Mouse (Mus musculus) G1E (cell line): ENCODE data around the gene Wls. TPM values are rescaled to one million over a fixed set of nuclear protein-coding genes. Genes with fewer than 3 reads are reported as not detected.

Experiments used
- ATAC-seq: 2 replicates; pipeline ENCODE4 v1.8.0; 2016; ENCODE audit warnings: mild to moderate bottlenecking; ENCODE audit not compliant: insufficient number of reproducible peaks, poor library complexity, low FRiP score, severe bottlenecking; ENCODE audit errors: extremely low read depth
- DNase-seq: peaks from one replicate; pipeline ENCODE4 v3.0.0; 2012; ENCODE audit warnings: low spot score
- H3K27me3 ChIP-seq: 2 replicates; pipeline ENCODE4 v1.6.1; 2012; ENCODE audit warnings: mild to moderate bottlenecking, low read length, inconsistent platforms; ENCODE audit not compliant: insufficient read depth
- H3K36me3 ChIP-seq: replicated peaks from 2 replicates; pipeline ENCODE3; 2012; ENCODE audit warnings: mild to moderate bottlenecking, inconsistent platforms
- H3K4me1 ChIP-seq: 2 replicates; pipeline ENCODE4 v1.6.1; 2012; ENCODE audit warnings: low read depth, low read length, inconsistent platforms, mixed read lengths; ENCODE audit not compliant: insufficient read depth
- H3K4me3 ChIP-seq: 2 replicates; pipeline ENCODE4 v1.5.1; 2012; ENCODE audit warnings: low read depth, mild to moderate bottlenecking, inconsistent platforms, low read length, moderate library complexity, mixed read lengths
- H3K9me3 ChIP-seq: replicated peaks from 2 replicates; pipeline ENCODE4 v1.6.1; 2012; ENCODE audit warnings: inconsistent platforms
- CTCF ChIP-seq: IDR thresholded peaks from 2 replicates; pipeline ENCODE4 v1.5.1; 2012; ENCODE audit warnings: low read depth, low read length, inconsistent platforms, mixed read lengths
- GATA1 ChIP-seq: IDR thresholded peaks from 2 replicates; pipeline ENCODE4 v1.6.1; 2012; ENCODE audit warnings: borderline replicate concordance, low read length, inconsistent platforms, mixed read lengths
- GATA2 ChIP-seq: IDR thresholded peaks from 2 replicates; pipeline ENCODE4 v1.6.1; 2012; ENCODE audit warnings: low read depth, low read length, inconsistent platforms, borderline replicate concordance
- POLR2AphosphoS5 ChIP-seq: IDR thresholded peaks from 2 replicates; pipeline ENCODE4 v1.6.1; 2012; ENCODE audit warnings: low read depth, low read length, inconsistent platforms; ENCODE audit not compliant: insufficient replicate concordance
- TAL1 ChIP-seq: conservative IDR thresholded peaks from 2 replicates; pipeline ENCODE4 v1.6.1; 2012; ENCODE audit warnings: low read depth, low read length, inconsistent platforms, mixed read lengths
- polyA plus RNA-seq: library from polyadenylated mRNA; stranded (reverse); fragments of >175 nt; gene quantifications from 2 replicates; pipeline ENCODE4 v1.2.3, GENCODE M21; 2012
- total RNA-seq, 2 experiments: library from RNA; stranded (forward) in 1 of 2; stranded (reverse) in 1 of 2; fragments of 200-1000 nt in 1 of 2; fragments of >200 nt in 1 of 2; fragmentation: Nextera tagmentation in 1 of 2; gene quantifications; 2 replicates each; pipeline ENCODE4 v1.2.3; 2014 to 2017

Gene Wls
- total and polyA plus RNA-seq, 3 experiments = 11.2 to 81.6 (median 67.9) TPM

DNA sequence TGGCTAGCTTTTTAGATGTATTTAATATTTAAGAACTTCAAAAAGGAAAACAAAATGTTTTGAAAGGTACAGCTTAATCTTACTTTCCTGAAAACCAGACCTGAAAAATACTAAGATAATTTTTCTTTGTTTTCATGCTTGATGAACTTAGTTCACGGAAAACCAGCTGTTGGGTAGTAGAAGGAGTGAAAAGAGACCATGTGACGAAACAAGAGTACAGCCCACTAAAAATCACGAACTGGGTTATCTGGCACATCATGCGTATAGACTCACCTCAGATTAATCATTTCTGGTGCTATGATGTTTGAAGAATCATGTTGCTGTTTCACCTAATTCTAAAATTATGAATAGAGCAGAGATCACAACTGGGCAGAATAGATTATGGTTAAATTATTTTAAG is 3.7 kb downstream of the Wls start:
- TF ChIP-seq GATA2 = no peak
- no peak for TF ChIP-seq TAL1
- TF ChIP-seq POLR2AphosphoS5 = no peak
- no peak for TF ChIP-seq GATA1
- no peak for TF ChIP-seq CTCF
- no peaks in the 10 kb centered on the region for H3K4me1 ChIP-seq
- no peaks in the 10 kb centered on the region for H3K36me3 ChIP-seq
- no peaks in the 10 kb centered on the region for H3K9me3 ChIP-seq
- H3K27me3 ChIP-seq = peaks cover 14% of the 10 kb centered on the region; the same call in 1 of the 2 replicates
- no peak overlapping the region for H3K4me3 ChIP-seq
- no peak for DNase-seq
- ATAC-seq = no peak

GRCm38 (mm10) chr3:159847410-159848016 is 8.0 kb downstream of the Wls start:
- ATAC-seq (no peak), DNase-seq (no peak)
- Histone ChIP-seq H3K9me3 (no peaks in the 10 kb centered on the region), H3K4me3 (no peak overlapping the region), H3K27me3 (no peaks in the 10 kb centered on the region), H3K4me1 (no peaks in the 10 kb centered on the region), H3K36me3 (no peaks in the 10 kb centered on the region)
- TF ChIP-seq TAL1 (no peak), CTCF (no peak)

DNA sequence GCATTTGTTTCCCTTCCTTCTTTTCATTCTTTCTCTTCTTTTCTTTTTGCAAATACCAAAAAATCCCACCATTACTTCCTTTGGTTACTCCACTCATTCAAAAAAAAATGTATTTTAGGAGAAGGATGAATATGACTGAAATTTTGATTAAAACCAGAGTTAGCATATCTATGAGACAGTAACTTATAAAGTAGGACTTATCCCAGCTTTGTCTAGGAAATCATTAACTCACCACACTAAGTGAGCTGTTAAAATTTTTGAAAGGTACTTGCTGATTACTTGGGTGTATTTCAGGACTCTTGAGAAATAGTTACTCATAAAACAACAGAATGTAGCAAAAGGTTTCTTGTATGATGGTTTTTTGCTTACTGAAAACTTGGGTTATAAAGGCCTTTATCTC is 8.7 kb downstream of the Wls start:
- Histone ChIP-seq H3K36me3 (no peaks in the 10 kb centered on the region), H3K4me3 (no peak overlapping the region), H3K9me3 (no peaks in the 10 kb centered on the region), H3K4me1 (no peaks in the 10 kb centered on the region), H3K27me3 (no peaks in the 10 kb centered on the region)
- ATAC-seq = no peak
- TF ChIP-seq CTCF = no peak
- no peak for TF ChIP-seq POLR2AphosphoS5
- TF ChIP-seq GATA2 = no peak
- no peak for TF ChIP-seq GATA1
- TF ChIP-seq TAL1 = no peak
- no peak for DNase-seq

DNA sequence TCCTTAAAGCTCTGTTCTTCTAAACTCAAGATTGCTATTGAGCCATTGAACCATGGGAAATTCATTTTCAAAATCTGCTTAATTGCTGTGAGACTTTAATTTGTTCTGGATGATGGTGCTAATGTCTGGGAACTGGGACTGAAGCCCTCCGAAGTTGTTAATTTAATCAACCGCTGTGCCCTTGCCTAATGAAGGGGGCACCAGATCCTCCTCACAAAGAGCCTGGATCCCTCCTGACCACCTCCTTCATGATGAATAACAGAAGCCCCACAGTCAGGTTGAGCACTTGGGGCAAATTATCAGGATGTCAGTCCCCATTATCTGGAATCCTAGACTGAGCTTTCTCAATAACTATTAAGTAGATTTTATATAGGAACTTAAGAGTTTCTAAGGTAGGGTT is 12.0 kb downstream of the Wls start:
- ATAC-seq = no peak
- H3K4me3 ChIP-seq = no peak overlapping the region
- H3K4me1 ChIP-seq = no peaks in the 10 kb centered on the region
- H3K27me3 ChIP-seq = no peaks in the 10 kb centered on the region
- no peak for TF ChIP-seq POLR2AphosphoS5
- no peak for TF ChIP-seq GATA1
- no peak for TF ChIP-seq CTCF
- no peak for TF ChIP-seq GATA2
- TF ChIP-seq TAL1 = no peak
- H3K36me3 ChIP-seq = no peaks in the 10 kb centered on the region
- no peaks in the 10 kb centered on the region for H3K9me3 ChIP-seq
- no peak for DNase-seq

- no peak for TF ChIP-seq TAL1
- TF ChIP-seq GATA1 = no peak
- no peak for TF ChIP-seq POLR2AphosphoS5
- TF ChIP-seq CTCF = no peak
- no peak for TF ChIP-seq GATA2
- no peaks in the 10 kb centered on the region for H3K27me3 ChIP-seq
- no peaks in the 10 kb centered on the region for H3K4me1 ChIP-seq
- H3K4me3 ChIP-seq = no peak overlapping the region
- H3K9me3 ChIP-seq = no peaks in the 10 kb centered on the region
- H3K36me3 ChIP-seq = no peaks in the 10 kb centered on the region
- ATAC-seq = no peak
- no peak for DNase-seq
Measured at GRCm38 (mm10) chr3:159851980-159852379, 12.5 kb downstream of the Wls start.

DNA sequence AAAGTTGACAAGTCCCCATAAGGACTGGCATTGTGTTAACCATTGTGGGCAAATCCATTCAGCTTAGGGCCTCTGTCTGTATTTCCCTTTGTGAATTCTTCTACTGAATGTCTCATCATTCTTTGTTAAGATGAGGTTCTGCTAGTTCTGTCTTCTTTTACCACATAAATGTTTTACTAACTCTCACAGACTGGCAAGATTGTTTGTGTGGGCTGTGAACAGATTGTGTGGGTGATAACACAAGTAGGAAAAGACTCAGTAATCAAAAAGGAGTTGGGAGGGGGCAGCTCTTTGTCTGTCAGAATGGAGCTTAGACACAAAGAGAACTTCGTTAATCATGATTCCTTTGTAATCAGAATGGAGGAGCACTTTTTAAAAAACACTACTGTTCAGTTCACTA is 17.6 kb downstream of the Wls start:
- no peak overlapping the region for H3K4me3 ChIP-seq
- no peaks in the 10 kb centered on the region for H3K4me1 ChIP-seq
- TF ChIP-seq GATA2 (no peak), TAL1 (no peak), POLR2AphosphoS5 (no peak), CTCF (no peak), GATA1 (no peak)
- ATAC-seq (no peak), DNase-seq (no peak)
- H3K36me3 ChIP-seq = no peaks in the 10 kb centered on the region
- no peaks in the 10 kb centered on the region for H3K9me3 ChIP-seq
- H3K27me3 ChIP-seq = no peaks in the 10 kb centered on the region

- ATAC-seq = no peak
- Histone ChIP-seq H3K4me3 (no peak overlapping the region), H3K9me3 (no peaks in the 10 kb centered on the region), H3K4me1 (no peaks in the 10 kb centered on the region), H3K36me3 (no peaks in the 10 kb centered on the region), H3K27me3 (no peaks in the 10 kb centered on the region)
- no peak for DNase-seq
- TF ChIP-seq TAL1 (no peak), POLR2AphosphoS5 (no peak), GATA2 (no peak), CTCF (no peak), GATA1 (no peak)
Measured at GRCm38 (mm10) chr3:159865691-159866090, 26.2 kb downstream of the Wls start.
